Mouse (Mus musculus): ENCODE measurements around the gene Glrx. TPM values are rescaled to one million over a fixed set of nuclear protein-coding genes. Genes with fewer than 3 reads are reported as not detected.

Gene Glrx
- total RNA-seq (2014; rRNA removed), result 63.6 and 86.8 TPM in 2 replicates
- 41.4 and 59.6 TPM in 2 replicates for polyA plus RNA-seq (2012; rRNA removed)

DNA sequence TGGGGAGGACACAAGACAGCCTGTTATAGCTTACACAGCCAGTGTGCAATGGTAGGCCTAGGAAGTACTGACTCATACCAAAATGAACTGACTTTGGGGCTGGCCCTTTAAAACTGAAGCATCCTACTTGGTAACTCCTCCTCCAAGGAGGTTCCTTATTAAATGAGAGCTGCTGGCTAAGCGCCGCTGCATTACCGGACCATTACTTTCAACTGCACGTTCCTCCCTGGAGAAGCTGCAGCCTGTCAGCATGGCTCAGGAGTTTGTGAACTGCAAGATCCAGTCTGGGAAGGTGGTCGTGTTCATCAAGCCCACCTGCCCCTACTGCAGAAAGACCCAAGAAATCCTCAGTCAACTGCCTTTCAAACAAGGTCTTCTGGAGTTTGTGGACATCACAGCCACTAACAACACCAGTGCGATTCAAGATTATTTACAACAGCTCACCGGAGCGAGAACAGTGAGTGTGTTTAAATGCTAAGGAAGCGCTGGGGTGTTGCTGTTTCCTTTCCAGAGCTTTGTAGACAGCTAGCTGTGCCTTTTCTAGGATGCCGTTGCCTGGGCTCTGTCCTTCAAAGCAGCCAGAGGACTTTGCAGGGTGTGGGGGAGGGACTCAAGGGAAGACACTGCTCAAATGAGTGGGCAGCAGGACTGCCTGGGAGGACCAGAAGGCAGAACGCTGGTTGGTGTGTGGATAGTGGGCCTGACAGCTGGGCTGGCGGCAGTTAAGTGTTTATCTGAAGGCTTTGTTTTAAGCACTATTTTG, at the start of gene Glrx:
Glrx (plus strand) TSS at position 150 of the 763 bp plus-strand sequence.
- Histone ChIP-seq H3K36me3 (ENCODE audit: control insufficient read depth, insufficient read depth, low read length) (no peaks in the 10 kb centered on the region), H3K4me3 (ENCODE audit: insufficient read depth, low read depth, low read length) (peak within 1 kb of the TSS; percentile 68), H3K9ac (ENCODE audit: low read depth, low read length) (peak within 1 kb of the TSS; percentile 60), H3K27ac (replicated peaks; ENCODE audit: insufficient read depth, low read depth, low read length) (peak within 1 kb of the TSS; percentile 63), H3K27me3 (ENCODE audit: control insufficient read depth, insufficient read depth, low read length) (no peaks in the 10 kb centered on the region), H3K4me1 (ENCODE audit: control insufficient read depth, insufficient read depth, low read length) (peaks cover 26% of the 10 kb centered on the region), H3K79me2 (ENCODE audit: control insufficient read depth, insufficient read depth, low read length) (no peaks in the 10 kb centered on the region; the same call in 1 of the 2 replicates)
- peak; percentile 79 for TF ChIP-seq POLR2A (IDR thresholded peaks at IDR 0.05; ENCODE audit: extremely low read depth, insufficient read depth, low read length)
- no peak for TF ChIP-seq CTCF (IDR thresholded peaks at IDR 0.05; ENCODE audit: low read depth, low read length)
- DNase-seq (ENCODE audit: extremely low read depth, low read depth, low spot score), result peak; percentile 89
- WGBS, result under 1% methylated on average over 12 of the region's 12 CpGs

DNA sequence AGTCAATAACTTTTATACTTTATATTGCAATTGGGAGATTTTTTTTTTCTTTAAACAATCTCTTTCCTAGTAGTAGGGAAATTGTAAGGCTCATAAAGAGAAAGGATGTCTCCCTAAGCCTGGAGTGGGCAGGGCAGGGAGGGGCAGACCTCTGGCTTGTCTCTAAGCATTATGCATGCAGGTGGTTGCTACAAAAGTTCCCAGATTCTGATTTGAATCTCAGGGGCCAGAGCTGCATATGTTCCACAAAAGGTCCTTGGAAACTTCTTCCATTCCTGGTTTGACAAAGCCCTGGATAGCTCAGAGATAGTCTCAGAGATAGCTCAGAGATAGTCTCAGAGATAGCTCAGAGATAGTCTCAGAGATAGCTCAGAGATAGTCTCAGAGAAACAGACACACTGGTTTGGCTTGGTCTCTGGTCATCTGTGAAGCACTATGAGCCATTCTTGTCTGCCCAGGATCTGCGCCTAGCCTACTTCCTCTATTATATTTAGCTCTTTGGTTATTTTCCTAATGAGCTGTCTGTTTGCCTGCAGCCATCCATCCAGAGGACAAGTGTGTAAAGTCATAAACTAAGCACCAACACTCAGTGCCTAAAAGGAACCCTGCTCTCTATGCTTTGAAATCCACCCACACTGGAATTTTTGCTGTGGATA, 49.0 kb upstream of the Glrx start:
- TF ChIP-seq CTCF (IDR thresholded peaks at IDR 0.05; ENCODE audit: low read depth, low read length), result no peak
- no peak for TF ChIP-seq POLR2A (IDR thresholded peaks at IDR 0.05; ENCODE audit: extremely low read depth, insufficient read depth, low read length)
- Histone ChIP-seq H3K27me3 (ENCODE audit: control insufficient read depth, insufficient read depth, low read length) (no peaks in the 10 kb centered on the region), H3K27ac (replicated peaks; ENCODE audit: insufficient read depth, low read depth, low read length) (no peak overlapping the region), H3K9ac (ENCODE audit: low read depth, low read length) (no peak overlapping the region), H3K36me3 (ENCODE audit: control insufficient read depth, insufficient read depth, low read length) (peaks cover 9% of the 10 kb centered on the region), H3K79me2 (ENCODE audit: control insufficient read depth, insufficient read depth, low read length) (no peaks in the 10 kb centered on the region), H3K4me1 (ENCODE audit: control insufficient read depth, insufficient read depth, low read length) (no peaks in the 10 kb centered on the region; the same call in 1 of the 2 replicates), H3K4me3 (ENCODE audit: insufficient read depth, low read depth, low read length) (no peak overlapping the region)
- 89% methylated on average over 1 of the region's 1 CpGs for WGBS
- DNase-seq (ENCODE audit: extremely low read depth, low read depth, low spot score), result no peak

DNA sequence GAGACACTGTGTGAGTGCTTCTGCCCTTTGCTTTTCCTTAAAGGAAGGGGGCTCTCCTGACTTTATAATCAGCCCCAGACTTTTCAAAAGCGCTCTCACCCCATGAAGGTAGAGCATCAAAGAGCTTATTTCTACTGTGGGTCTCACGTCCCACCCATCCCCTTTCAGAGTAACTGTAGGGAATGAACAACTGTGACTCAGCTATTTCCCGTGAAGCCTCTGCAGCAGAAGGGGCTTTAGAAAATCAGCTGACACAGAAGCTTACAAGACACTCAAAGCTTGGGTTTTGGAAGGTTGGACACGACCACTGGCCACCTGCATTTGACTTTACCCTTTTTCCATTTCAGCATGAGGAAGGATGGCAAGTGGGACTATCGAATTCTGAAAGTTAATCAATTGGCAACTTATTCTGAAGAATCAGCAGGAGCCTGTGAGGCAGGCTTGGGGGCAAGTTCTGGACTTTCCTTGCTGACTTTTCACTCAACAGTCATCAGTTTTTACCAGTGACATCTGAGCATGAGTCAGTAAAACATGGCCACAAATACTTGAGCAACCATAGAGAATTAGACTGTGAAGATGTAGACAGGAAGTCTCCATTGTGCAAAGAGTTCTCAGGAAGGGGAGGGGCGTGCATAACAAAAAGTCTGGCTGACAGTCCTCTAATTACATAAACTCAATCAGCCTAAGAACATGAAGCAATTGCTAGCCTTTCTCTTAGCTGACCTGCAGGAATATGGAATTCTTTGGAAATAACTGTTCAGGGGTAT, 45.6 kb upstream of the Glrx start:
- 88% methylated on average over 6 of the region's 6 CpGs for WGBS
- peaks cover under 1% of the 10 kb centered on the region for H3K4me1 ChIP-seq (ENCODE audit: control insufficient read depth, insufficient read depth, low read length)
- H3K9ac ChIP-seq (ENCODE audit: low read depth, low read length), result no peak overlapping the region
- TF ChIP-seq POLR2A (IDR thresholded peaks at IDR 0.05; ENCODE audit: extremely low read depth, insufficient read depth, low read length) (no peak), CTCF (IDR thresholded peaks at IDR 0.05; ENCODE audit: low read depth, low read length) (no peak)
- H3K79me2 ChIP-seq (ENCODE audit: control insufficient read depth, insufficient read depth, low read length), result no peaks in the 10 kb centered on the region
- H3K27me3 ChIP-seq (ENCODE audit: control insufficient read depth, insufficient read depth, low read length), result no peaks in the 10 kb centered on the region
- H3K36me3 ChIP-seq (ENCODE audit: control insufficient read depth, insufficient read depth, low read length), result no peaks in the 10 kb centered on the region; the same call in 1 of the 2 replicates
- no peak for DNase-seq (ENCODE audit: extremely low read depth, low read depth, low spot score)
- H3K27ac ChIP-seq (replicated peaks; ENCODE audit: insufficient read depth, low read depth, low read length), result no peak overlapping the region
- no peak overlapping the region for H3K4me3 ChIP-seq (ENCODE audit: insufficient read depth, low read depth, low read length)

DNA sequence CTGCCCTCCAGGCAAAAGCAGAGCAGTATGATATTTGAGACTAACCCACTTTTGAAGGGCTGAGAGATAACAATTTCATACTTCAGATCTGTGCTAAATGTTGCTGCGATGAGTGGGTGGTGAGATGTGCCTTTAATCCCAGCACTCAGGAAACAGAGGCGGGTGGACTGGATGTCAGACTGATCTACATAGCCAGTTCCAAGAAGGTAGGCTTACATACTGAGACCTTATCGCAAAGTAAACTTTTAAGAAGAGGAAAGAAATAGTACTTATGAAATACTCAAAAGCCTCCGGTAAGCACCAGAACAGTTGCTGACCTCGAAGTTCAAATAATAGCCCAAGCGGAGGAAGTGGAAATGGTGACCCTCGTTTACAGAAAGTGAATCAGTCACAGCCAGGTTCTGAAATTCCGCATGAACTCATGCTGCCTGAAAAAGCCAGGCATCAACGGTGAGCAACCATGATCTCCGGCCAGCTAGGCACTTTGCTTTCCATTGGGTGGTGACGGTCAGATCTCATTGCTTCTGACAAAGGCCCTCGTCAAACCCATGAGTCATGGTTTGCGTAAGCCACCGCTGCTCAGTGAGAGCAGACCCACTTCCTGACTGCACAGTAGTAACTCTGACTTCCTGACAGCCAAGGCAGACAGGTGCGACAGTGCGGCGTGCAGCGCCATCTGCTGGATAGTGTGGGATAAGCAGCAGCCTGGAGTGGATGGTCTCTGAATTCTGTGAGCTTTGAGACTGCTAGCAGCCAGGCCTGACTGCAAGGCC, 42.1 kb upstream of the Glrx start:
- TF ChIP-seq CTCF (IDR thresholded peaks at IDR 0.05; ENCODE audit: low read depth, low read length), result peak; percentile 100
- no peak for TF ChIP-seq POLR2A (IDR thresholded peaks at IDR 0.05; ENCODE audit: extremely low read depth, insufficient read depth, low read length)
- Histone ChIP-seq H3K4me3 (ENCODE audit: insufficient read depth, low read depth, low read length) (peak overlapping the region; percentile 22; the same call in 1 of the 2 replicates), H3K4me1 (ENCODE audit: control insufficient read depth, insufficient read depth, low read length) (peaks cover 2% of the 10 kb centered on the region), H3K79me2 (ENCODE audit: control insufficient read depth, insufficient read depth, low read length) (no peaks in the 10 kb centered on the region), H3K27me3 (ENCODE audit: control insufficient read depth, insufficient read depth, low read length) (no peaks in the 10 kb centered on the region), H3K9ac (ENCODE audit: low read depth, low read length) (peak overlapping the region; percentile 62), H3K36me3 (ENCODE audit: control insufficient read depth, insufficient read depth, low read length) (no peaks in the 10 kb centered on the region), H3K27ac (replicated peaks; ENCODE audit: insufficient read depth, low read depth, low read length) (peak overlapping the region; percentile 80)
- DNase-seq (ENCODE audit: extremely low read depth, low read depth, low spot score), result peak; percentile 95
- WGBS, result 4% methylated on average over 18 of the region's 18 CpGs

All from liver, adult 2 months (tissue).